Mouse (Mus musculus): Measurements from ENCODE around the gene Fbxo9.
"Not testable (repeated sequence)": the region's sequence is repeated elsewhere in the genome, so short reads cannot be mapped to it uniquely, and the experiment has no call there.

Gene Fbxo9

DNA sequence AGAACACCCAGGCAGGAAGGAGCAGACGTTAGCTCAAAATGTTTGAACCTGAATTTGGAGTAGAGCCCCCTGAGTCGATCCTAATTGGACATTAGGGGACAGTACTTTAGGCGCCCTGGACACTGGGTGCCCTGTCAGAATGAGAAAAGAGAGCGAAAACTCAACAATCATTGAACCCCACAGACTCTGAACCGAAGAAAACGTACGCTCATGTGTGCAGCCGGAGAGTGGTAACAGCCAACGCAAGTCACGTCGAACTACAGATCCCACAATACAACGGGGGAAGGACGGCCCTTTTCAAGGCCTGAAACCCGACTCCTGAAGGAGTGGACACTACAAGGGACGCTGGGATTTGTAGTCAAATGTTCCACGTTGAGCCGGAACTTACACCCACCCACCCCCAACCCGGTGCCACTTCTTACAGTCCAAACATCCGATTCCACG, at the start of gene Fbxo9, which contains the start of gene Ick:
Gene Fbxo9, minus strand, starts transcription at position 270 of the 444 bp plus-strand sequence.
Gene Ick, plus strand, starts transcription at position 397 of the 444 bp plus-strand sequence.
- peak; percentile 91 to 92 for DNase-seq (ENCODE audit: low spot score in 2 of 2)

DNA sequence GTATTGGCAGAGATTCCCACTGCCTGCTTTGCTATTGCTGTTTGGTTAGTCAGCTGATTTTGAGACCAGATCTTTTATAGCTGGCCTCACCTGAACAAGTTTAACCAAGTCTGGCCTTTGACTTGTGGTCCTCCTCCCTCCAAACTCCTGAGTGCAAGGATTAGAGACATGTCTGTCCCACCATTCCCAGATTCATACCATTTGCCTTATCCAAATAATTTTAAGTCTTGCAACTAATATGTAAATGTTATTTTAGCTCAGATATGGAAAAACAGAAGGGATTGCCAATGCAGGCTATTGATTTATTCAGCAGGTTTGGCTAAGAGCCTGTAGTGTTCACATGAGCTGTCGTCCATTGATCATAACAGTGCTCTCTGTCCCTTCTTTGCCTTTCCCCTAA, 48.4 kb upstream of the Fbxo9 start:
- DNase-seq (ENCODE audit: low spot score in 2 of 2), result no peak

DNA sequence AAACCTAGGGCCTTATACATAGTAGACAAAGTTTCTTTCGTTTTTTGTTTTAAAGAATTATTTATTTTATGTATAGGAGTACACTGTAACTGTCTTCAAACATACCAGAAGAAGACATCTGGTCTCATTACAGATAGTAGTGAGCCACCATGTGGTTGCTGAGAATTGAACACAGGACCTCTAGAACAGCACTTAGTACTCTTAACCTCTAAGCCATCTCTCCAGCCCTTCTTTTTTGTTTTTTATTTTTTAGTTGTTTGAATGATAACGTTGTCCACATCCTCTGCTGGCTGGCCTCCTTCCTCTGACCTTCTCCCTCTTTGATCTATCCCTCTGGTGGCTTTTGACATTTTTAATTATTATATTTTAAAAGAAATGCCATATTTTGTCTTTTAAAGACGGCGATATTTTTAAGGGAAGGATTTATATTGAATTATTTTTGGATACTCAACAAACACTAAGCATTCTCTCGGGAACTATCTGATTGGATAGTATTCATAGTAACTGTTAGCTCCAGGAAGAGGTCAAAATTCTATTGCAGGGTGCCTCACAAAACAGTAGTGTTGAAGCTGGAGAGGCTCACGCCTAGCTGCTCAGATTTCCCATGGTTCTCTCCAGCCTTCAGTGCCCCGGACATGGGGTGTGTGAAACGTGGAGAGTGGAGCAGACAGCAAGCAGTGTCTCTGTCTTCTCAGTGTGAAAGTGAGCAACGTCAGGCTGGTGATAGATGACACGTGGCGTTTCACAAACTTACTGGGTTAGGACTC, 45.5 kb upstream of the Fbxo9 start:
- no peak for DNase-seq (ENCODE audit: low spot score in 2 of 2)

- DNase-seq (ENCODE audit: low spot score in 2 of 2), result not testable (repeated sequence)
These were observed 40.9 kb upstream of the Fbxo9 start for GRCm38 (mm10) chr9:78149770-78150169.

GRCm38 (mm10) chr9:78148149-78148548, 39.3 kb upstream of the Fbxo9 start:
- DNase-seq (ENCODE audit: low spot score in 2 of 2), result no peak

DNA sequence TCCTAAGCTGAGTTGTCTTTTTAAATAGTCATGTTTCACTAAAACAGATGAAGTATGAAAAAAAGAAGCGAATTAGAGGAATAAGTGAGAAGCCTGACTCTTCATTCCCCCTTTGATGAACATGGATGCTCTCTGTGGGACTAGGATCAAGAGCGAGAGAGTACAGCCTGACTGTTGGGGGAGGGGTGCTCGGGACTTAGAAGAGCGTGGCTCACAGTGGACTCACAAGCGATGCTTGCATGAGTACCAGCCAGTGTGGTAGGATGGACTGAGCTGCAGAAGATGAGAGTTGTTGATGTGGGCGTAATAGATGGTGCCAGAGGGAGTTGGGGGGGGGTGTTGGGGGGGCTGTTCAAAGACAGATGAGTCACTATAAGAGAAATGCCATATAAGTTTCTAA, 37.8 kb upstream of the Fbxo9 start:
- peak in 1 of 2 experiments; percentile 34 for DNase-seq (ENCODE audit: low spot score in 2 of 2)

GRCm38 (mm10) chr9:78146099-78146498, 37.2 kb upstream of the Fbxo9 start:
- DNase-seq (ENCODE audit: low spot score in 2 of 2), result peak in 1 of 2 experiments; percentile 25

GRCm38 (mm10) chr9:78139463-78139862, 30.6 kb upstream of the Fbxo9 start:
- DNase-seq (ENCODE audit: low spot score in 2 of 2), result no peak

DNA sequence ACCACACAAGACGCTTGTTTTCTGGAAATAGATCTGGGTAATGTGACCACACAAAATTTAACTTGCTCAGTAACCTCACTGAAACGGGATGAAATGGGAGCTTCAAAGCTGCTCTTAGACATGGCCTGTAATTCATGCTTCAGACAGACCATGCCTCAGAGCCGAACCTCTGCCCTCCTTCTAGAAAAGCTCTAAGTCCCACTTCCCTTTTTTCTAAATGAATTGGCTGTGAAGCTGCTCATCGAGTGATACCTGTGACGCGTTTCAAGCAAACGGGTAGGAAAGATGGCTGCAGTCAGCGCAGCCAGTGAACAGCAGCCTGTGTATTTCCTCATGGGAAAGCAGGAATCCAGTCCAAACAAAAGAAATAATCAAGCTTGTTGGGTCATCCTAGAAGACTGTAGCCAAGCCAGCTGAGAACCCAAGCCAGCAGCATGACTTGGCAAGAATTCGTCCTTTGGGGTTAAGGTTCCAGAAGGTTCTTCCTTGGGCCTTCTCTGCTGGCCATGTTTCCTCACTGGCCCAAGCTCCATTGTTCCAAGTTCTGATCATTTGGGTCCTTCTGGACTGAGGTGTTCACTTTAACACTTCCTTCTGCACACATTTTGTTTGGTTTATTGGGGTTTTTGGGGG, 29.3 kb upstream of the Fbxo9 start:
- DNase-seq (ENCODE audit: low spot score in 2 of 2), result no peak

DNA sequence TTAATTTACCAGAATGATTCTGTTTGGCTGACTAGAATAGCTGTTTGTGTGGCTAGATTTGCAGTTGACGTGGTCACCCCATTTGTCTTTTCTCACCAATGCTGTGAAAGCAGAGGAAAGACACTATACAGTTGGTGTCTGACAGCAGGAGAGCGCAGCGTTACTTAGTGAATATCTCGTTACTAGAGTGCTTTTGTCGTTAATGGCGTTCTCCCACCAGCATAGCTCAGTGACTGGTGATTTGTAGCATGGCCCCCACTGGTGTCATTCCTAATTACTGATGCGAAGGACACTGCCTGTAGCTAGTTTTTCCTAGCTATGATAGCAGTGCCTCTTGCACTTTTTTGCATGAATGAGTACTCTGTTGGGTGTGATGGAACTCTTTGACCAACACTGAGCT, 26.8 kb upstream of the Fbxo9 start:
- no peak for DNase-seq (ENCODE audit: low spot score in 2 of 2)

DNA sequence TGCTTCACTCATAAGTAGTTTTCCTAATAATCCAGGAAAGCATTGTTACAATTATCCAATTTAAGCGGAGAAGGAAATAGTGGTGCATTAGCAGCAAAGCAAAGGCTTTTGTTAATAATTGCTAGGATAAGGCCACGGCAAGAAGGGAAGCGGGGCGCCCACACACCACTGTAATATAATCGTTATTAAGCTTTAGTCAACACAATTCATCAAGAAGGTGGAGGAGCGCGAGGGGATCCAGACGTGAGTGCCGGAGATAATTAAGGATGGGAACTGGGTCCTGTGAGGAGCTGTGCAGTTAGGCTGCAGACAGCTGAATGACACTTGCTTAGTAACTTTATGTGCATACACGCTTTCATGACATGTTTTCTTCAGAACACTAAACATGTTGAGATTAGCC, 17.8 kb upstream of the Fbxo9 start:
- DNase-seq (ENCODE audit: low spot score in 2 of 2), result no peak

DNA sequence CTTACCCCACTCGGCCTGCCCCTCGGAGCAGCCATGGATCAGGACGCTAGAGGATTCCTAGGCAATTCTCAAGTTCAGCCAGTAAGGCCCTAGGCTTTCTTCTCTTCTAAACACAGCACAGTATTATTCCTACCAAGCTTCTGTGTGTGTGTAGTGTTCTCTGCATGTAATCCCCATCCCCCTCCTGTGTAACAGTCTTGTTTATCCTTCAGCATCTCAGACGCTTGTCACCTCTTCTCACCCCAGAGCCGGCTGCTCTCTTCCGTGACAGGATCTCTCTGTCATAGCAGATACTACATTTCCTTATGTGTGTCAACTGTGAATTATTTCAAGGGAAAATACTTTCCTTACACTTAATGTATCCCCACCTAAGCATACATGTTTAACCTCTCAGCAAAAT, 17.1 kb upstream of the Fbxo9 start:
- DNase-seq (ENCODE audit: low spot score in 2 of 2), result no peak

DNA sequence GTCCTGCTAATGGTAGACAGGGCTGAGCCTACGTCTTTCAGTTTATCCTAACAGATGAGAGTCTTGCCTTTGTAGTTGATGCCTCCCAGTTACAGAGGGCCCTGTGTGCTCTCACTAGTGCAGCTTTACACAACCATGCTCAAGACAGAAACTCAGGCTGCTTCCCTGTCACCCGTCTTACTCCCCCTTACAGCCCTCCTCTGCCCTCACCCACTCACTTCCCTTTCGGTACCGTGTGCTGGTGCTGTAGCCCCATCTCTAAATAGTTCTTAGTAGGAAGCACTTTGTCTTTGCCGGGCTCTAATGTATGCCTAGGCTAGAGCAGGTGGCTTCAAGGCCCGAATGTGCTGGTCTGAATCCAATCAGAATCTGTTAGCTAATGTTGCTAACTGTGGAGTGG, 15.4 kb upstream of the Fbxo9 start:
- no peak for DNase-seq (ENCODE audit: low spot score in 2 of 2)

DNA sequence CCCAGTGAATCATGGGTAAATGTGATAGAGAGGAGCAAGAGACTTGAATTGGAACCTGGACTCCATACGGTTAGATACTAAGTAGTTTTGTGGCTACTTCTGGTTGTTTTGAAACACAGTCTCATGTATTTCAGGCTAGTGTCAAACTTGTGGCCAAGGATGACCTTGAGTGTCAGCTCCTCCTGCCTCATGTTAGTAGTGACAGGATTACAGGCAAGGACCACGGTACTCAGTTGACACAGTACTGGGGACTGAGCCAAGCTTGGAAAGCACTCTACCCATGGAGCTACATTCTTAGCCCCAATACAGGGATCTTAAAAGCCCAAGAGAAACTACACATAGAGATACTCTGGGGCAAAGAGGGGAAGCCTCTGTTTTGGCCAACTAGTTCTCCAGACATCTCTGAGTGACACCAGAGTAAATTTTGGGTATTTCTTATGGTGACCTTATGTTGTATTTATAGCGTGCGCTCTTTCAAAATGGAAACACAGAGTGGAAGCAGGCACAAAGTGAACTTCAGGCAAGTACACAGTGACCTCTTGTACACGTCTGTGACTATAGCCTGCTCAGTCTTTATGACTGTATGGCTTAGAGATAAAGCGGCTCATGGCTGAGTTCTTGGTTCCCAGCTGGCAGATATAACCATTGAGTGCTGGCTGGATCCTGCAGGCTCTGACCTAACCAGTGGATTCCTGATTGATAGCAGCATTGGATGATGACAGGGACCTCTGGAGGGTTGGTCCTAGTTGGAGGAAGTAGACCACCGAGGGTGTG, 14.3 kb upstream of the Fbxo9 start:
- DNase-seq (ENCODE audit: low spot score in 2 of 2), result no peak

DNA sequence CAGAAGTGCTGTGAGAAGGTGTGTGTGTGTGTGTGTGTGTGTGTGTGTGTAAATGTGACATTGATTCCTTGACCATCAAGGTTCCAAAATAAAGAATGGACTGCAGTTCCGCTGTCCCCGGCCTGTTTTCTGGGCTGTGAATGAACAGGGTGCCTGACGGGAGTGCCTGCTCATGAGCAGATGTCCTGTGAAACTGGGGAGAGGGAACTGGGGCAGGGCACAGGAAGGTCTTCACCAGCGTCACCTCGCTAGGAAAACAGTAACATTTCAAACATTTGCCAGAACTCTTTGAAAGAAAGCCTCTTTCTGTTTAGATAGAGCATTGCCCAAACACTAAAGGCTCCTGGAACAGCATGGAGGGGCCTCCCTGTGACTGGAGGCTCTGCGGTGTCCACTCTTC, 13.1 kb upstream of the Fbxo9 start:
- no peak for DNase-seq (ENCODE audit: low spot score in 2 of 2)

GRCm38 (mm10) chr9:78121358-78121757, 12.5 kb upstream of the Fbxo9 start:
- DNase-seq (ENCODE audit: low spot score in 2 of 2), result no peak

- no peak for DNase-seq (ENCODE audit: low spot score in 2 of 2)
These were observed 8.8 kb upstream of the Fbxo9 start for GRCm38 (mm10) chr9:78117690-78118089.

DNA sequence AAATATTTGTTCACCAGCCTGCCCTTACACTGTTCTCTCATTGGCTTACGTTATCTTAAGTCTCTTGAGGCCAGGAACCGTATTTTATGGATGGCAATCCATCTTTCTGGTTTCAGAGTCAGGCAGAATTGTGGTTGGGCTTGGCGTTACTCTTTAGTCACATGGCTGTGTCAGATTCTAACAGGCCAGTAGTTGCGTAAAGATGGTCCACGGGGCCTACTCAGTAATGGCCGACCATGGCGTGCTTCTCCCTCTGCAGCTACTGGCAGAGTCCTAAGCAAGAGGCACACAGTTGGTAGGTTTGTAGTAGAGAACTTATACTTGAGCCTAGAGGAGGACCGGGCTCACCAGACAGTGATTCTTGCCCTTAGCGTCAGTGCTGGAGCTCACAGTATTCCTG, 6.9 kb upstream of the Fbxo9 start:
- no peak for DNase-seq (ENCODE audit: low spot score in 2 of 2)

GRCm38 (mm10) chr9:78113538-78113885, 4.6 kb upstream of the Fbxo9 start:
- no peak for DNase-seq (ENCODE audit: low spot score in 2 of 2)

GRCm38 (mm10) chr9:78112770-78113537, 4.1 kb upstream of the Fbxo9 start:
- DNase-seq (ENCODE audit: low spot score in 2 of 2), result peak; percentile 94 to 95

GRCm38 (mm10) chr9:78111456-78111855, 2.6 kb upstream of the Fbxo9 start:
- no peak for DNase-seq (ENCODE audit: low spot score in 2 of 2)

DNA sequence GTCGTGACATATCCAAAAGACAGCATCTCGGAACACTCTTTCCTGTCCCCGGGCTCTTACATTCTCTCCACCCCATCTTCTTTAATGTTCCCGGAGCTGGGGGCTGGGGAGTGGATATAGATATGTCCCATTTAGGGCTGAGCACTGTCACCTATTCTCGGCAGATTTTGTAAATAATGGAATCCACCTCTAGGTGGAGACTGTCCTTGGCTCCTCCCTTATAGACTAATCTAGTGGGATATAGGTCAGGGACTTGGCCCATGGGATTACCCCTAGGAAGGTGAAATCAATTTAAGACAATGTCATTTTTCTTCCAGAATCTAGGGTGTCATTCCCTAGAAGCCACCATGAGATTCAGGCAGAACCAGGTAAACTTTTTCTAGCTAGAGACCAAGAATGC, 791 bp upstream of the Fbxo9 start:
- DNase-seq (ENCODE audit: low spot score in 2 of 2), result no peak
